Mouse (Mus musculus) midbrain, embryonic 15.5 days (tissue): ENCODE data around the gene Atp6v0d1. TPM values are rescaled to one million over a fixed set of nuclear protein-coding genes. Genes with fewer than 3 reads are reported as not detected.

ENCODE experiments used
- ATAC-seq: fragments of 200-750 bp; cut with Nextera tagmentation; replicated peaks from 2 replicates; pipeline ENCODE4 v1.8.0; 2017; ENCODE audit warnings: moderate TSS enrichment
- H3K27ac ChIP-seq: fragments of 300-500 bp; sonication (generic); 2 replicates; pipeline ENCODE4 v1.5.1; 2015; ENCODE audit warnings: mild to moderate bottlenecking, inconsistent platforms
- H3K27me3 ChIP-seq: fragments of 300-500 bp; sonication (generic); replicated peaks from 2 replicates; pipeline ENCODE4 v1.6.1; 2015; ENCODE audit warnings: inconsistent platforms
- H3K36me3 ChIP-seq: fragments of 300-500 bp; sonication (generic); replicated peaks from 2 replicates; pipeline ENCODE4 v1.6.1; 2015; ENCODE audit warnings: inconsistent platforms
- H3K4me1 ChIP-seq: fragments of 300-500 bp; sonication (generic); 2 replicates; pipeline ENCODE4 v1.6.1; 2015; ENCODE audit warnings: inconsistent platforms
- H3K4me2 ChIP-seq: fragments of 300-500 bp; sonication (generic); 2 replicates; pipeline ENCODE4 v1.6.1; 2015; ENCODE audit warnings: inconsistent platforms, mild to moderate bottlenecking, moderate library complexity
- H3K4me3 ChIP-seq: fragments of 300-500 bp; sonication (generic); 2 replicates; pipeline ENCODE4 v1.5.1; 2015; ENCODE audit warnings: mild to moderate bottlenecking, inconsistent platforms
- H3K9ac ChIP-seq: fragments of 300-500 bp; sonication (generic); 2 replicates; pipeline ENCODE4 v1.6.1; 2015; ENCODE audit warnings: mild to moderate bottlenecking, inconsistent platforms
- H3K9me3 ChIP-seq: fragments of 300-500 bp; sonication (generic); 2 replicates; pipeline ENCODE4 v1.6.1; 2016; ENCODE audit warnings: inconsistent platforms
- WGBS: fragments of 180-500 bp; shearing (Covaris S2); methylation state at CpG from one replicate; pipeline ENCODE4 v1.1.7; 2015; ENCODE audit warnings: mixed read lengths; 5-methylcytosine and 5-hydroxymethylcytosine counted together
- polyA plus RNA-seq: library from polyadenylated mRNA; unstranded; fragments of >200 nt; fragmentation: Nextera tagmentation; extraction: Ambion mirVana; gene quantifications from 2 replicates; pipeline ENCODE4 v1.2.1, GENCODE M21; 2015

Gene Atp6v0d1
- 234 and 240 TPM in 2 replicates for polyA plus RNA-seq

DNA sequence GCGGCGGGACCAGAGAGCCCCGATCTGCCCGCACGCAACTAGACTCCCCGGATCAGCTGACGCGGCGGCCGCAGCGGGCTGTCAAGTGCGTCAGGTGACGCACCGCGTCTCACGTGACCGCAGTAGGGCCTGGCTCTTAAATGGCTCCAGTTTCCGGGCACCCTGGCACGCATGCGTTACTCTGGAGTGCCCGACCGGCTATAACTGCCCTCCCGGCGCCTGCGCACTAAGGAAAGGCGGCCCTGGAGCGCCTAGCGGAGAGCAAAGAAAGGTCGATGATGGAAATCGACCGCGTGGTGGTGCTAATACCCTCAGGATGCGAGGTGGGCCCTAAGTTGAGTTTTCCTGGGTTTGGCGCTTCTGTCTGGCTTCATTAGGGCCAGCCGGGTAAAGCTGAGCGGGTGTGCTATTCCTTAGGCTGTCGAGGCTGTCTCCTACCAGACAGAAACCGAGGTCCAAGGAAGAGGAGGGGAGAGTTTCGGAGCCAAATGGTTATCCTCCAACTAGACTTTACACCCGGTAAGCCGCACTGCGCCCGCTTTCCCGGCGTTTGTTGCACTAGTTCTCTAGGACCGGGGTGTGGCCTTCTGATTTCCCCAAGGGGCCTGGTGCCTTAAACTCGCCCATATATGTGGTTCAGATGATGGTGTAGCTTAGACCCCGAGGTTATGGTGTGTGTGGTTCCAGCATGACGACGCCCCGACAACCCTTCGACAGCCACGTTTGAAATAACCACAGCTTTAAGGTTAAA is at the start of gene Atp6v0d1:
Gene Atp6v0d1 (minus strand): TSS at position 96 of the 751 bp plus-strand sequence.
- peak within 1 kb of the TSS; percentile 82 for H3K4me3 ChIP-seq
- peak; percentile 98 for ATAC-seq
- H3K27me3 ChIP-seq, result no peaks in the 10 kb centered on the region
- peaks cover 41% of the 10 kb centered on the region for H3K4me1 ChIP-seq
- H3K9ac ChIP-seq, result peak within 1 kb of the TSS; percentile 82
- no peaks in the 10 kb centered on the region for H3K36me3 ChIP-seq
- 2% methylated on average over 53 of the region's 53 CpGs for WGBS
- H3K4me2 ChIP-seq, result peak within 1 kb of the TSS; percentile 81
- no peaks in the 10 kb centered on the region for H3K9me3 ChIP-seq
- peak within 1 kb of the TSS; percentile 89 for H3K27ac ChIP-seq

DNA sequence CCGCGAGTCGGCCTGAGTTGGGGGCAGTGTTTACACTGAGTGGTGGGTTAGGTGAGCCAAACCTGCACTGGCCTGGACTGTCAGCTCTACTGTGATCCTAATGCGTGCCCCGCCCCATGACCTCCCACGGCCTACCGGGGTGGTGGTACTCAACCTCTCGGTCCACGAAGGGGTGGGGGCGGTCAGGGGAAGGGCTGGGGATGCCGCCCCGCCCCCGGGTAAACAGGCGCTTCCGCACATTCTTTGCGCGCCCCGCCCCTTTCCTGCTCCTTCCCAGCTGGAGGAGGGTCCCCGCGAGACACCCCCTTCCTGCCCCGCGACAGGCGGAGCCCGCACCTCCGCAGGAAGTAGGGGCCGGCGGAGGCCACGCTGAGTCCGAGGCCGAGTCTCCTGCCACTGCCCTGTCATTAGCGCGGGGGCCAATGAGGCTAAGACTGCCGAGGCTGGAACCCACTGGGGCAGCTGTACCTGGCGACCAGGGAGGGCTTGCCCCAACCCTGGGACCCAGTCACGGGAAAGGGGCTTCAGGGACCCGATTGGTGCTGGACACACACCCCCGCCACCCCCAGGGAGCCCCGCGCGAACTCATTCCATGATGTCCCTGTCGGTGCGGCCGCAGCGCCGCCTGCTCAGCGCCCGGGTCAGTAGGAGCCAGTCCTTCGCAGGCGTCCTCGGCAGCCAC is 48.1 kb upstream of the Atp6v0d1 start:
- H3K4me1 ChIP-seq, result peaks cover 16% of the 10 kb centered on the region
- ATAC-seq, result peak; percentile 37
- peak overlapping the region; percentile 28 for H3K9ac ChIP-seq
- H3K4me3 ChIP-seq, result peak overlapping the region; percentile 37
- WGBS, result 3% methylated on average over 41 of the region's 50 CpGs
- H3K4me2 ChIP-seq, result peak overlapping the region; percentile 88
- peaks cover 15% of the 10 kb centered on the region for H3K27me3 ChIP-seq
- H3K36me3 ChIP-seq, result peaks cover 27% of the 10 kb centered on the region
- H3K27ac ChIP-seq, result no peak overlapping the region
- H3K9me3 ChIP-seq, result no peaks in the 10 kb centered on the region

DNA sequence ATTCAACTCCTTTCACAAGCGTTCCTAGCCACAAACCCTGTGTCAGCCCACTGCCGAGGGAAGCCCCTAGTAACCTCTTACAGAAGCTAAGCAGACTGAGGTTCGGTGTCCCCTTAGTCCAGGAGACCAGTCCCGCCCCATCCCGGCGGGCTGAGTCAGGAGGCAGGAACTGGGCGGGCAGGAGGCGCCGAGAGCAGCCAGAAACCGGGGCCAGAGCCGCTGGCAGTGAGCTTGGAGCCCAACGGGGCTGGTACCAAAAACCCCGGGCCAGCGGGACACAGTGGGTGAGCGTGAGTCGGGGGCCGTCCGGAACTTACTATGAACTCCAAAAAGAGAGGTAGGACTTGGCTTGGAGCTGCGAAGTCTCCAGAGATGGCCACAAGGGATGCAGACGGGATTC is 47.2 kb upstream of the Atp6v0d1 start:
- H3K4me1 ChIP-seq, result peaks cover 23% of the 10 kb centered on the region
- no peak for ATAC-seq
- no peak overlapping the region for H3K9ac ChIP-seq
- H3K27ac ChIP-seq, result no peak overlapping the region
- peaks cover 19% of the 10 kb centered on the region; the same call in 1 of the 2 replicates for H3K36me3 ChIP-seq
- H3K27me3 ChIP-seq, result peaks cover 15% of the 10 kb centered on the region
- H3K9me3 ChIP-seq, result no peaks in the 10 kb centered on the region
- peak overlapping the region; percentile 88 for H3K4me2 ChIP-seq
- H3K4me3 ChIP-seq, result peak overlapping the region; percentile 15; the same call in 1 of the 2 replicates
- WGBS, result 8% methylated on average over 20 of the region's 20 CpGs

DNA sequence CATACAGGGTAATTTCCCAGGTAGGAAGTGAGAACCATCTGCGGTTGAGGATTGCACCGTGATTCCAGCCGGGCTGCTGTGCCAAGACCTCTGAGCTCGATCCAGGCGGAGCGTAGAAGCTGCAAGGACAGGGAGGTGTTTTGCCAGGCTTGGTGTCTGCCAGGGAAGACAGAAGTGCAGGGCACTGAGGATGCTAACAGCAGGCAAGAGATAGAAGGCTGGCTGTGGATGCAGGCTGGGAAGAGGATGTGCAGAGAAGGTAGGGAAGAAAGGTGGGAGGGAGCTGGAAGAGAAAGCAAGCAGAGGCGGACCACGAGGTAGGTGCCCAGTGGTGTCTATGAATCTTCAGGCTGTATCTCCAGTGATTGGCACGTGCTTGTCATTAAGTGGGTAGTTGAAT is 46.0 kb upstream of the Atp6v0d1 start:
- no peak overlapping the region for H3K27ac ChIP-seq
- H3K9ac ChIP-seq, result no peak overlapping the region
- peaks cover 8% of the 10 kb centered on the region; the same call in 1 of the 2 replicates for H3K36me3 ChIP-seq
- peaks cover 33% of the 10 kb centered on the region for H3K4me1 ChIP-seq
- H3K27me3 ChIP-seq, result peaks cover 15% of the 10 kb centered on the region
- H3K4me2 ChIP-seq, result no peak overlapping the region
- H3K4me3 ChIP-seq, result no peak overlapping the region
- WGBS, result 91% methylated on average over 9 of the region's 9 CpGs
- ATAC-seq, result no peak
- H3K9me3 ChIP-seq, result no peaks in the 10 kb centered on the region

DNA sequence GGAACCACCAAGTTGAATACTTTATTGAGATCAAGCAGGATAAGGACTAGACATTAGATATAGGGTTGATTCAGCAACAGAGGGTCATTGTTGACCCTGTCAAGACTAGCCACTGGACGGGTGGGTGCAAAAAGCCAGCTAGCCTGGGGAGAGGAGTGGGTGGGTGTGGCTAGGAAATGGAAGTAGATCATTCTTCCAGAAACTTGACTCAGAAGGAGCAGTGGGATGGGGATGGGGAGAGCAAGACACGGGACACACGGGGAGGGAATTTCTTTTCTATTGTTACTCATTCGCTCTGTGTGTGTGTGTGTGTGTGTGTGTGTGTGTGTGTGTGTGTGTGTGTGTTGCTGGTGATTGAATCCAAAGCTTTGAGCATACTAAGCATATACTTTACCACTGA is 43.9 kb upstream of the Atp6v0d1 start:
- ATAC-seq, result no peak
- Histone ChIP-seq H3K27me3 (peaks cover 15% of the 10 kb centered on the region), H3K4me3 (no peak overlapping the region), H3K4me2 (no peak overlapping the region), H3K4me1 (peaks cover 43% of the 10 kb centered on the region), H3K36me3 (no peaks in the 10 kb centered on the region), H3K27ac (no peak overlapping the region), H3K9me3 (no peaks in the 10 kb centered on the region), H3K9ac (no peak overlapping the region)
- WGBS, result 75% methylated on average over 4 of the region's 4 CpGs

DNA sequence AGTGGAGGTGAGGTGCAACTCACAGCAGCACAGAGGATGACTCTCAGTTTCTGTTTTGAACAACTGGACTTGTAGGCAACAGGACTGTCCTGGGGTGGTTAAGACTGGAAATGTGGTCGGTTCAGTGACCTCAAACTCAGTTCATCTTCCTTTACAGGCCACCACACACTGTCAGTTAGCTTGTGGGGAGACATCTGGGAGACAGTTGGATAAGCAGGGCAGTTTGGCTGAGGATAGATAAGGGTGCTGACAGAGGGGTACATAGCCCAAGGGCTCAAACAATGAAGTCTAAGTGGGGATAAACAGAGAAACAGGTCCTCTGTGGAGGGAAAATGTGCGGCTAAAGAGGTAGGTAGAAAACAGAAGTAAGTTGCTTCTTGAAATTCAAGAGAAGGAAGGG is 43.5 kb upstream of the Atp6v0d1 start:
- WGBS, result 77% methylated on average over 2 of the region's 2 CpGs
- Histone ChIP-seq H3K27ac (no peak overlapping the region), H3K9ac (no peak overlapping the region), H3K4me1 (peaks cover 44% of the 10 kb centered on the region), H3K9me3 (no peaks in the 10 kb centered on the region), H3K27me3 (peaks cover 15% of the 10 kb centered on the region), H3K4me2 (no peak overlapping the region), H3K4me3 (no peak overlapping the region), H3K36me3 (no peaks in the 10 kb centered on the region)
- ATAC-seq, result no peak

DNA sequence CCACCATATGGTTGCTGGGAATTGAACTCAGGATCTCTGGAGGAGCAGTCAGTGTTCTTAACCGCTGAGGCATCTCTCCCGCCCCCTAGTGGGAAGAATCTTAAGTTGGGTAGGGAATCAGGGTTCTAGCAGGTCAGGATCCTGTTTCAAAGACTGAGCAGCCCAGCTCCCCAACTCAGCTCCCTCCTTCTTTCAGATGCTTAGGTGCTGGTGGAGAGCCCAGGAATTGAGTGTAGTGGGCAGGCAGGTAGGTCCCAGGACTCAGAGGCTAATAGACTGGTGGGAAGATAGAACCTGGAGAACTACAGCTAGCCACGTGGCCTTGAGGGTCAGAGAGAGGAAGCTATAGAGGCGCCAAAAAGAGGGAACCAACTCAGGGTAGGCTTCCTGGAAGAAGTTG is 41.8 kb upstream of the Atp6v0d1 start:
- WGBS, result 30% methylated on average over 4 of the region's 4 CpGs
- no peaks in the 10 kb centered on the region for H3K9me3 ChIP-seq

DNA sequence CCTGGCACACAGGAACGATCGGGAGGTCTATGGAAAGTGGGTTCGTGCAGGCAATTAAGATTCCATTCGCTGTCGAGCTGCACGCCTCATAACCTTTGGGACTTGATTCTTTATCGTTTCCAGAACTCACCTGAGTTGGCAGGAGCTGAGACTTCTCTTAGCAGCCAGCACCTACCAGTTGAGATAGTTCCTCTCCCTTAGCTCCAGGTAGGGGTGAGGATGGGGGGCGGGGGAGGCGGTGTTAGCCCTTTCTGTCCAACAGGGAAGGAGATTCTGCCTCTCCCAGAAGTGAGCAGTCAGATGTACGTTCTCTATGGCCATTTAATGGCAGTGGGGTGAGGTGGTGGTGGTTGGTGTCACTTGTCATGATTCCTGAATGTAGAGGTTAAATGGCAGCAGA is 41.2 kb upstream of the Atp6v0d1 start:
- 8% methylated on average over 10 of the region's 10 CpGs for WGBS
- no peak for ATAC-seq

More for the DNA sequence above, 41.8 kb upstream of the Atp6v0d1 start:
- Histone ChIP-seq H3K27me3 (peaks cover 12% of the 10 kb centered on the region), H3K4me2 (peak overlapping the region; percentile 95), H3K4me1 (peaks cover 34% of the 10 kb centered on the region), H3K9ac (no peak overlapping the region), H3K4me3 (no peak overlapping the region), H3K27ac (no peak overlapping the region), H3K36me3 (no peaks in the 10 kb centered on the region)
- no peak for ATAC-seq

DNA sequence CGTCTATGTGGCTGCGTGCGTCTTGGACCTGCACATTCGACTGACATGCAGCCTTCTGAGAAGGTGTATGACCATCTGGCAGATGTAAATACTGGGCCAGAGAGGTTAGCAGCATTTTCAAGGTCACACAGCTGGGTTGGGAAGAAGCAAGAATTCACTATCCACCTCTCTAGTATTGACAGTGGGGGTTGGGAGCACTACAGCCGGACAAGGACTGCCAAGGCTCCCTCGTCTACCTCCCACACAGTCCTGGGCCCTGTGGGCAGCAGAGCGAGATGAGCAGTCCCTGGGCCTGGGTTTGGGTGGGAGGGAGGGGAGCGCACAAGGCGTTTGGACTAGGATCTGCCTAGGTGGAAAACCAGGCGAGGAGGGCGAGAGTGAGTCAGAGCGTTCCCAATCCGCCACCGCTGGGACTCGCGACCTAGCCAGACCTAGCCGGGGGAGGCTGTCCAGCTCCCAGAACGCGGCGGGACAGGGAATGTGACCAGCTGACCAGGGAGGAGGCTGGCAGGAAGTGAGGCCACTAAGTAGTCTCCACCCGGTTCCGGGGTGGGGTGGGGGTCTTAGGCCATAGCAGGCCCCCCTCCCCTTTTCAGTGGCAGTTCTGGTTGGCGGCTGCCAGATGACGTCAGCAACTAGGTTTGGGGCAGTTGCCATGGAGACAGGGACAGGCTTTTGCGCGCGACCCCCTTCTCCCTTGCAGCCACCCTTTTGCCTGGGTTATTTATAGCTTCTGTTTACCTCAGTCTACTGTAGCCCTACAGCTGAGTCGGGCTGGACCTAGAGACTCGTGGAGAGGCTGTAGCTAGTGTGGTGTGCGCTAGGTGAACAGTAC is 40.6 kb upstream of the Atp6v0d1 start:
- Histone ChIP-seq H3K4me2 (peak overlapping the region; percentile 95), H3K9me3 (no peaks in the 10 kb centered on the region), H3K27me3 (0 out of 2 replicates have a peak, but pooled peaks cover 4% of the 10 kb centered on the region), H3K4me3 (peak overlapping the region; percentile 77), H3K4me1 (peaks cover 34% of the 10 kb centered on the region), H3K9ac (peak overlapping the region; percentile 83), H3K27ac (peak overlapping the region; percentile 89), H3K36me3 (no peaks in the 10 kb centered on the region)
- ATAC-seq, result peak; percentile 75
- WGBS, result under 1% methylated on average over 30 of the region's 30 CpGs

More for the DNA sequence above, 41.2 kb upstream of the Atp6v0d1 start:
- H3K27me3 ChIP-seq, result peaks cover 8% of the 10 kb centered on the region
- no peaks in the 10 kb centered on the region for H3K36me3 ChIP-seq
- H3K27ac ChIP-seq, result peak overlapping the region; percentile 89
- peaks cover 34% of the 10 kb centered on the region for H3K4me1 ChIP-seq
- H3K4me3 ChIP-seq, result peak overlapping the region; percentile 77
- H3K9ac ChIP-seq, result peak overlapping the region; percentile 83; the same call in 1 of the 2 replicates
- H3K9me3 ChIP-seq, result no peaks in the 10 kb centered on the region
- H3K4me2 ChIP-seq, result peak overlapping the region; percentile 95

DNA sequence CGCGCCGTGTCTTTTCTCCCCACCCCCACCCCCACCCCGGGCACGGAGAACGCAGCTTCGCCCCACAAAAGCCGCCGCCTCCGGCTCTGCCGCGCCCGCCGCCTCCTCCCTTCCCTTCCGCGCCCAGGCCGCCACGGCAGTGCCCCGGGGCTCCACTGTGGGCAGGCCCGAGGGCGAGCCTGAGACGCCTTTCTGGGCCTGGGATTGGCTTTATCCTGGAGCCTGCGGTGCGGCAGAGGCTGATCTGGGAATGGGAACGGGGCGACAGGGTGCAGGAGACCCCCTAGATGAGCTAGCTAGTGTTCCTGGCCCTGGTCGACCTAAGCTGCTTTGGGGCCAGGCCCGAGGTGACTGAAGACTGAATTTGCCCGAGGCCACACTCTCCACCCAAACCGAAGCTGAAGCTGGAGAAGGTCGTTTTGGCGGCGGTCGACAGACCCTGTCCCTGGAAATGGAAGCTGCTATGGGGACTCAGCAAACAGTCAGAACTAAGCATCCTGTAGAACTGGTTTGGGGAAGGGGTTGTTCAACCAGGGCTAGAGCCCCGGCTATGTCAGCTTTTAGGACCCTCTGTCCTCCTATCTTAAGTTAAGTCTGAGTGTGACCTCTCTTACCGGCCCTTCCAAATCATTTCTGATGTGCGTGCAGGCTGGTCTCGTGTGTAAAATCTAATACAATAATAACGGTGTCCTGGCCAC is 39.8 kb upstream of the Atp6v0d1 start:
- H3K9me3 ChIP-seq, result no peaks in the 10 kb centered on the region
- H3K27me3 ChIP-seq, result 0 out of 2 replicates have a peak, but pooled peaks cover under 1% of the 10 kb centered on the region
- H3K4me2 ChIP-seq, result peak overlapping the region; percentile 95
- H3K36me3 ChIP-seq, result no peaks in the 10 kb centered on the region
- under 1% methylated on average over 34 of the region's 39 CpGs for WGBS
- H3K27ac ChIP-seq, result peak overlapping the region; percentile 89
- peak overlapping the region; percentile 77 for H3K4me3 ChIP-seq
- peaks cover 34% of the 10 kb centered on the region for H3K4me1 ChIP-seq
- peak overlapping the region; percentile 83 for H3K9ac ChIP-seq
- peak; percentile 51 for ATAC-seq

DNA sequence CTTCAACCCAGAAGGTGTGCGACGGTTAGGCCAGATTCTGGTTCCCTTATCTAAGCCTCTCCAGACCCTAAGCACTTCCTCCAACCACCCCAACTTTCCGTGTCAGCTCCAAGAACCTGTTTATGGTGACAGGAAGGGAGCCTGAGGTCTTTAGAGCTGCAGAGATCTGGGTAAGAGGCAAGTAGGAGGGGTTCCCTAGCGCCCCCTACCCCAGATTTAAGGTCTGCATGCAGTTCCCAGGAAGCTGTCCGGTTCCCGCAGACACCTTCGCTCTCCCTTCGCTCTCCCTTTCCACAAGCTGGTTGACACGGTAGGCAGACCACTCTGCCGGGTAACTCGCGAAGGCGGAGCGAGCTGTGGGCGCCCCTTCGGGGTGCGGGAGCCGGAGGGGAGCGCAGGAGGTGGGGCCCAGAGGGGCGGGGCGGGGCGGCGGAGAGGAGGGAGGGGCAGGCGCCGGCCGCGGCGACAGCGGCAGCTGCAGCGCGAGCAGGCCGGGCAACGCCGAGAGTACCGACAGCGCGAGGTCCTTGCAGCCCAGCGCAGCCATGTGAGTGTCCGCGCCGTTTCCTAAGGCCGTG is 39.0 kb upstream of the Atp6v0d1 start, which contains the start of gene Ripor1:
Gene Ripor1 (plus strand): TSS at position 452 of the 578 bp plus-strand sequence.
- H3K4me3 ChIP-seq, result peak within 1 kb of the TSS; percentile 77
- no peaks in the 10 kb centered on the region for H3K9me3 ChIP-seq
- peaks cover 34% of the 10 kb centered on the region for H3K4me1 ChIP-seq
- peak within 1 kb of the TSS; percentile 83 for H3K9ac ChIP-seq
- ATAC-seq, result peak; percentile 83
- peak within 1 kb of the TSS; percentile 89 for H3K27ac ChIP-seq
- WGBS, result under 1% methylated on average over 35 of the region's 42 CpGs
- no peaks in the 10 kb centered on the region for H3K27me3 ChIP-seq
- H3K4me2 ChIP-seq, result peak within 1 kb of the TSS; percentile 95
- H3K36me3 ChIP-seq, result no peaks in the 10 kb centered on the region
